Mouse (Mus musculus): Measurements from ENCODE around the gene Dmap1. TPM values are rescaled to one million over a fixed set of nuclear protein-coding genes. Genes with fewer than 3 reads are reported as not detected.

The Dmap1 gene
- polyA plus RNA-seq, 1 experiment from 2014 or later = 67.3 TPM

- Histone ChIP-seq H3K27me3 (ENCODE audit: control insufficient read depth, insufficient read depth, low read length) (no peaks in the 10 kb centered on the region), H3K4me3 (ENCODE audit: low read length) (peak overlapping the region; percentile 92), H3K36me3 (ENCODE audit: control insufficient read depth, insufficient read depth, low read length) (peaks cover 21% of the 10 kb centered on the region), H3K9me3 (ENCODE audit: control insufficient read depth, low read length) (no peaks in the 10 kb centered on the region), H3K4me2 (replicated peaks; ENCODE audit: low read depth, low read length) (peak overlapping the region; percentile 87), H3K9ac (ENCODE audit: low read depth, low read length) (peak overlapping the region; percentile 79; the same call in 1 of the 2 replicates), H3K4me1 (ENCODE audit: control insufficient read depth, insufficient read depth, low read length) (peaks cover 4% of the 10 kb centered on the region; the same call in 1 of the 2 replicates), H3K27ac (ENCODE audit: low read depth, low read length) (no peak overlapping the region)
- no peak for ATAC-seq (ENCODE audit: low FRiP score, low TSS enrichment)
Measured at GRCm38 (mm10) chr4:117682463-117682862, 390 bp upstream of the Dmap1 start.

DNA sequence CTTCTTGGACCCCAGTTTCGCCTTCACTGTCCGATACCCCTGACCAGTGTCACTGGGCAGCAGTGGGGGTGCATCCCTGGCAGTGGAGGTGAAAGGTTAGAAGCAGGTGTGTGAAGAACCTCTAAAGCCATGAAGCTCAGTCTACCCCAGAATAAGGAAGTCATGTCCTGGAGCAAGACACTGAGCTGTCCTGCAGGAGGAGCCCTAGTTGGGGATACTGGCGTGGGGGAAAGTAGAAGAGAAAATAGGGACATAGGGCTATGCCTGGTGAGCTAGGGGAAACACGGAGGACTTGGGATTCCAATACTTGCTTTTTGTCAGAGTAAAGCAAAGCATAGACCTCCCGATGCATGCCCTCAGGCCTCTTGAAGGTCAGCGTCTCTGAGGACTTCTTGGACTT is 1.1 kb downstream of the Dmap1 start:
- peaks cover 33% of the 10 kb centered on the region for H3K36me3 ChIP-seq (ENCODE audit: control insufficient read depth, insufficient read depth, low read length)
- no peak overlapping the region for H3K9ac ChIP-seq (ENCODE audit: low read depth, low read length)
- ATAC-seq (ENCODE audit: low FRiP score, low TSS enrichment) = no peak
- 83% methylated on average over 6 of the region's 6 CpGs for WGBS
- no peaks in the 10 kb centered on the region for H3K27me3 ChIP-seq (ENCODE audit: control insufficient read depth, insufficient read depth, low read length)
- H3K9me3 ChIP-seq (ENCODE audit: control insufficient read depth, low read length) = no peaks in the 10 kb centered on the region
- peaks cover 4% of the 10 kb centered on the region; the same call in 1 of the 2 replicates for H3K4me1 ChIP-seq (ENCODE audit: control insufficient read depth, insufficient read depth, low read length)
- peak overlapping the region; percentile 87 for H3K4me2 ChIP-seq (replicated peaks; ENCODE audit: low read depth, low read length)
- H3K4me3 ChIP-seq (ENCODE audit: low read length) = peak overlapping the region; percentile 92; the same call in 1 of the 2 replicates
- no peak overlapping the region for H3K27ac ChIP-seq (ENCODE audit: low read depth, low read length)

- Histone ChIP-seq H3K4me1 (ENCODE audit: control insufficient read depth, insufficient read depth, low read length) (peaks cover 4% of the 10 kb centered on the region; the same call in 1 of the 2 replicates), H3K27me3 (ENCODE audit: control insufficient read depth, insufficient read depth, low read length) (no peaks in the 10 kb centered on the region), H3K4me2 (replicated peaks; ENCODE audit: low read depth, low read length) (no peak overlapping the region), H3K9me3 (ENCODE audit: control insufficient read depth, low read length) (no peaks in the 10 kb centered on the region), H3K4me3 (ENCODE audit: low read length) (no peak overlapping the region), H3K27ac (ENCODE audit: low read depth, low read length) (no peak overlapping the region), H3K36me3 (ENCODE audit: control insufficient read depth, insufficient read depth, low read length) (peaks cover 64% of the 10 kb centered on the region), H3K9ac (ENCODE audit: low read depth, low read length) (no peak overlapping the region)
- WGBS = 23% methylated on average over 3 of the region's 3 CpGs
- 0 out of 2 replicates have a peak, but pooled peaks have one; percentile 16 for ATAC-seq (ENCODE audit: low FRiP score, low TSS enrichment)
Measured at GRCm38 (mm10) chr4:117676903-117677302, 5.2 kb downstream of the Dmap1 start.

GRCm38 (mm10) chr4:117673901-117674300 is 8.2 kb downstream of the Dmap1 start:
- ATAC-seq (ENCODE audit: low FRiP score, low TSS enrichment) = no peak
- Histone ChIP-seq H3K27ac (ENCODE audit: low read depth, low read length) (no peak overlapping the region), H3K4me3 (ENCODE audit: low read length) (no peak overlapping the region), H3K27me3 (ENCODE audit: control insufficient read depth, insufficient read depth, low read length) (no peaks in the 10 kb centered on the region), H3K4me2 (replicated peaks; ENCODE audit: low read depth, low read length) (no peak overlapping the region), H3K9me3 (ENCODE audit: control insufficient read depth, low read length) (no peaks in the 10 kb centered on the region), H3K9ac (ENCODE audit: low read depth, low read length) (no peak overlapping the region), H3K4me1 (ENCODE audit: control insufficient read depth, insufficient read depth, low read length) (no peaks in the 10 kb centered on the region), H3K36me3 (ENCODE audit: control insufficient read depth, insufficient read depth, low read length) (peaks cover 53% of the 10 kb centered on the region)
- WGBS = 82% methylated on average over 3 of the region's 3 CpGs

- H3K27ac ChIP-seq (ENCODE audit: low read depth, low read length) = no peak overlapping the region
- H3K36me3 ChIP-seq (ENCODE audit: control insufficient read depth, insufficient read depth, low read length) = peaks cover 41% of the 10 kb centered on the region
- H3K9ac ChIP-seq (ENCODE audit: low read depth, low read length) = no peak overlapping the region
- no peak overlapping the region for H3K4me2 ChIP-seq (replicated peaks; ENCODE audit: low read depth, low read length)
- H3K4me3 ChIP-seq (ENCODE audit: low read length) = no peak overlapping the region
- no peaks in the 10 kb centered on the region for H3K27me3 ChIP-seq (ENCODE audit: control insufficient read depth, insufficient read depth, low read length)
- H3K9me3 ChIP-seq (ENCODE audit: control insufficient read depth, low read length) = no peaks in the 10 kb centered on the region
- WGBS = 22% methylated on average over 9 of the region's 9 CpGs
- no peaks in the 10 kb centered on the region for H3K4me1 ChIP-seq (ENCODE audit: control insufficient read depth, insufficient read depth, low read length)
- ATAC-seq (ENCODE audit: low FRiP score, low TSS enrichment) = peak; percentile 71
Measured at GRCm38 (mm10) chr4:117672042-117672441, 10.0 kb downstream of the Dmap1 start.

DNA sequence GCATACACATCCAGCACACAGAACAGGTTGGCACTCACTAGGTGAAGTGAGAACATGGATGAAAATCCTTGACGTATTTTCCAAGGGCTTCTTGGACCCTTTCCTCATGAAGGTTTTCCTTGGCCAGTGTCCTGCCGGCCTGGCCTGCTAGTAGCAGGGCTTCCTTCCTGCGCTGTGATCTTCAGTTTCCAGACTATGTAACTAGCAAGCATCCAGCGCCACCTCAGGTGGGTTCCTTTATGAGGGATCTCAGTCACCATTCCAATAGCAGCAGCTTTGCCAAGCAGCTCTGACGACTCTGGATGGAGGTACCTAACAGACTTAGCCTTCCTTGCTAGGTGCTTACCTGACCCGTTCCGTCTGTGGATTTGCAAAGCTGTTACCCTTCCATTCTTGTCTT is 12.2 kb downstream of the Dmap1 start:
- no peak overlapping the region for H3K9ac ChIP-seq (ENCODE audit: low read depth, low read length)
- no peak overlapping the region for H3K4me2 ChIP-seq (replicated peaks; ENCODE audit: low read depth, low read length)
- no peaks in the 10 kb centered on the region for H3K27me3 ChIP-seq (ENCODE audit: control insufficient read depth, insufficient read depth, low read length)
- H3K4me3 ChIP-seq (ENCODE audit: low read length) = no peak overlapping the region
- WGBS = 84% methylated on average over 7 of the region's 7 CpGs
- no peak for ATAC-seq (ENCODE audit: low FRiP score, low TSS enrichment)
- peaks cover 20% of the 10 kb centered on the region for H3K36me3 ChIP-seq (ENCODE audit: control insufficient read depth, insufficient read depth, low read length)
- H3K4me1 ChIP-seq (ENCODE audit: control insufficient read depth, insufficient read depth, low read length) = no peaks in the 10 kb centered on the region
- no peaks in the 10 kb centered on the region for H3K9me3 ChIP-seq (ENCODE audit: control insufficient read depth, low read length)
- no peak overlapping the region for H3K27ac ChIP-seq (ENCODE audit: low read depth, low read length)

DNA sequence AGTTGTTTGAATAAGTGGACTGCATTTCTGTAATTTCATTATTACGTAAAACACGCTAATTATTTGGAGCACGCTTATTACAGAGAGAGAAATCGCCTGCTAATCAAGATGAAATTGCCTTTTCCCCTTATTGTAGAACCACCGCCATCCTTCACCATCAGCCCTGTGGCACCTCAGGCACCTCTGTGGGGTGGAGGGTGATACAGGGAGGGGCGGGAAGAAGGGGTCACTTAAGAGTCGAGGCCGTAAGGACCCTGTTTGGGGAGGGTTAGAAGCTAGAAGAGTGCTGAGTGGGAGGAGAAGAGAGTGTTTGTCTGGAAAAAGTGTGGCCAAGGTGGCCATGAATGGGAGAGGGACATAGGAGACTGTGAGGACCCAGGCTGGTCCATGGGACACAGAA is 16.0 kb downstream of the Dmap1 start:
- Histone ChIP-seq H3K4me2 (replicated peaks; ENCODE audit: low read depth, low read length) (no peak overlapping the region), H3K9me3 (ENCODE audit: control insufficient read depth, low read length) (no peaks in the 10 kb centered on the region), H3K9ac (ENCODE audit: low read depth, low read length) (no peak overlapping the region), H3K4me1 (ENCODE audit: control insufficient read depth, insufficient read depth, low read length) (no peaks in the 10 kb centered on the region), H3K36me3 (ENCODE audit: control insufficient read depth, insufficient read depth, low read length) (peaks cover 5% of the 10 kb centered on the region; the same call in 1 of the 2 replicates), H3K4me3 (ENCODE audit: low read length) (no peak overlapping the region), H3K27ac (ENCODE audit: low read depth, low read length) (no peak overlapping the region), H3K27me3 (ENCODE audit: control insufficient read depth, insufficient read depth, low read length) (no peaks in the 10 kb centered on the region)
- 65% methylated on average over 8 of the region's 8 CpGs for WGBS
- ATAC-seq (ENCODE audit: low FRiP score, low TSS enrichment) = no peak

- H3K27me3 ChIP-seq (ENCODE audit: control insufficient read depth, insufficient read depth, low read length) = no peaks in the 10 kb centered on the region
- 64% methylated on average over 7 of the region's 7 CpGs for WGBS
- H3K36me3 ChIP-seq (ENCODE audit: control insufficient read depth, insufficient read depth, low read length) = peaks cover 8% of the 10 kb centered on the region; the same call in 1 of the 2 replicates
Measured at GRCm38 (mm10) chr4:117665531-117665930, 16.5 kb downstream of the Dmap1 start.

DNA sequence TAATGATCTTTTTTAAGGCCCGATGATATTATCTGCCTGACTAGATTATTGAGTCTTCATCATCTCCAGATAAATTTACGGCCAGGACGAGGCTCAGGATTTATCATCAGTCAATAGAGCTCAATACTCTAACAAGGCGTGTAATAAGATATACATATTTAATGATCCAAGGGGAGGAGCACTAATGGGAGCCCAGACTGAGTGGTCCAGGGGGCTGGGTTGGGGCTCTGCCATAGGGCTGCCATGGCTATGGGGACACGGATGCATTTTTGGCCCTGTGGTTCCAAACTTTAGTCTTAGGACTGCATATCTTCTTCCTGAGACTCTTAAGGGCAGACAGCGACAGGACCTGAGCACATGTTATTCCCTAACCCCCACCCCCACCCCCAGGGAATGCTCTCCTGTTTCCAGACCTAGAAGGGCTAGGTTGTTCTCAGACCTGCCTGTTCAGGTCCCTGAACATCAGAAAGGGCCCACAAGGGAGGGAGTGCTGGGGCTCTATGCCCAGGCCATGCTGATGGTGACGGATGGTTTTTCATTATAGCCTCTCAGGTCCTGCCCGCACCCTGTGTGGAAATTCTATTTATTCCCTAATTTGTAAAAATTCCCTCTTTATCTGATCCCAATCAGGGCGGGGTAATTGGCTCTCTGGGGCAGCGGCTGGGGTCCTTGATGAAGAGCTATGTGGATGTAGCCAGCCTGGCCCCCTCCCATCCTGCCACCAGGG is 17.5 kb downstream of the Dmap1 start:
- no peak overlapping the region for H3K9ac ChIP-seq (ENCODE audit: low read depth, low read length)
- no peak overlapping the region for H3K27ac ChIP-seq (ENCODE audit: low read depth, low read length)
- no peak for ATAC-seq (ENCODE audit: low FRiP score, low TSS enrichment)
- H3K27me3 ChIP-seq (ENCODE audit: control insufficient read depth, insufficient read depth, low read length) = no peaks in the 10 kb centered on the region
- peaks cover 14% of the 10 kb centered on the region for H3K36me3 ChIP-seq (ENCODE audit: control insufficient read depth, insufficient read depth, low read length)
- 81% methylated on average over 10 of the region's 10 CpGs for WGBS
- H3K4me3 ChIP-seq (ENCODE audit: low read length) = no peak overlapping the region
- 0 out of 2 replicates have a peak, but pooled peaks cover under 1% of the 10 kb centered on the region for H3K4me1 ChIP-seq (ENCODE audit: control insufficient read depth, insufficient read depth, low read length)
- no peak overlapping the region for H3K4me2 ChIP-seq (replicated peaks; ENCODE audit: low read depth, low read length)
- H3K9me3 ChIP-seq (ENCODE audit: control insufficient read depth, low read length) = no peaks in the 10 kb centered on the region

More at GRCm38 (mm10) chr4:117665531-117665930, 16.5 kb downstream of the Dmap1 start:
- no peak overlapping the region for H3K9ac ChIP-seq (ENCODE audit: low read depth, low read length)
- no peak for ATAC-seq (ENCODE audit: low FRiP score, low TSS enrichment)
- no peaks in the 10 kb centered on the region for H3K9me3 ChIP-seq (ENCODE audit: control insufficient read depth, low read length)
- H3K27ac ChIP-seq (ENCODE audit: low read depth, low read length) = no peak overlapping the region
- H3K4me2 ChIP-seq (replicated peaks; ENCODE audit: low read depth, low read length) = no peak overlapping the region
- H3K4me1 ChIP-seq (ENCODE audit: control insufficient read depth, insufficient read depth, low read length) = no peaks in the 10 kb centered on the region
- no peak overlapping the region for H3K4me3 ChIP-seq (ENCODE audit: low read length)
